Mouse (Mus musculus) embryonic fibroblast, embryonic 13.5 days (primary cell): ENCODE measurements around the gene Dynlt1f.
"Not testable (repeated sequence)": the region's sequence is repeated elsewhere in the genome, so short reads cannot be mapped to it uniquely, and the experiment has no call there.

ENCODE experiments used
- CTCF ChIP-seq: IDR thresholded peaks from 2 replicates; pipeline ENCODE4 v1.5.1; 2011; ENCODE audit warnings: mild to moderate bottlenecking, control low read depth, low read length, moderate library complexity, borderline replicate concordance; ENCODE audit not compliant: insufficient read depth
- POLR2A ChIP-seq: IDR thresholded peaks from 2 replicates; pipeline ENCODE4 v1.6.1; 2011; ENCODE audit warnings: low read depth, mild to moderate bottlenecking, control low read depth, low read length, moderate library complexity

DNA sequence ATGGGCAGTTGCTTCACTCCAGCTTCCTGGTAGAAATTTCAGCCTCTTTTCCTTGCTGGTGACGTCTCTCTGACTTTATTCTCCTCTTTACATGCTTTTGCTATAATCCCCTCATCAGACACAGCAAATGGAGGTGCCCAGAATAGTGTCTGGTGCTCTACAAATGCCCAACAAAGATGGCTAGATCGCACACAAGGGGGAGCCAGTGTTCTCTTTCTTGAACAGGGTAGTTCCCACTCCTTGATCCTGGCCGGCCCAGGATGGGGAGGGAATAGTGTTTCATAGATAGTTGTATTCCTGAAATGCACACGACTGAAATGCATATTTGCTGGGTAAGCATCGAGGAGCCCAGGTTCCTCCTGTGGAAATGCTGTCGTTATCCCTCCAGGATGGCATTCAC, 12.8 kb upstream of the Dynlt1f start:
- not testable (repeated sequence) for TF ChIP-seq POLR2A, CTCF
